Mouse (Mus musculus): Measurements from ENCODE around the gene Gm4214.
"Not testable (repeated sequence)": the region's sequence is repeated elsewhere in the genome, so short reads cannot be mapped to it uniquely, and the experiment has no call there.

The Gm4214 gene

DNA sequence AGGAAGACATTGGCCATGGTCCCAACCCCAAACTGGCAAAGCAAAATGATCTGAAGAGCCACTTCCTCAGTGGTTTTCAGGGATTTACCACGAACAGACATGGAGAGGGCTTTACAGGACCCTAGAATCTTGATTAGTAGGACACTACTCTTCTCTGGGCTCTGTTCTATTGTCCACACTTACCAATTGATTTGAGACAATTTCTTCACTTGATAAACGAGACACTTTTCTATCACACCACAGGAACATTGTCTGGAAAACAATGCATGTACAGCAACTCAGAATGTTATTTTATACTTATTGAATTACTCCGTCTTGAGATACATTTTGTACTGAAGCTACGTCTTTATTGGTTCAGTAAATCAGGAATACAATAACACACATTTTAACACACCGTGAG is at the start of gene Gm4214:
Gm4214 (minus strand) TSS at position 101 of the 400 bp plus-strand sequence.
- DNase-seq (ENCODE audit: low spot score), result not testable (repeated sequence)

GRCm38 (mm10) chr7:23019823-23020222 is 35.4 kb upstream of the Gm4214 start, which contains the start of gene Gm4216:
Gm4216 (minus strand) TSS chr7:23019923.
- DNase-seq (ENCODE audit: low spot score), result not testable (repeated sequence)

Data from testis, postnatal 14 days (tissue).